Mouse (Mus musculus) small intestine, adult 2 months (tissue): ENCODE data around the gene Npvf. TPM values are rescaled to one million over a fixed set of nuclear protein-coding genes. Genes with fewer than 3 reads are reported as not detected.

Source experiments
- H3K27ac ChIP-seq: fragments of 200-500 bp; 2 replicates; pipeline ENCODE4 v1.5.1; 2012; ENCODE audit warnings: low read depth, low read length, control low read depth, inconsistent platforms; ENCODE audit not compliant: insufficient read depth
- H3K27me3 ChIP-seq: fragments of 200-500 bp; 2 replicates; pipeline ENCODE4 v1.6.1; 2012; ENCODE audit warnings: mild to moderate bottlenecking, moderate library complexity, low read length, inconsistent platforms; ENCODE audit not compliant: control insufficient read depth, insufficient read depth
- H3K36me3 ChIP-seq: fragments of 200-500 bp; 2 replicates; pipeline ENCODE4 v1.6.1; 2012; ENCODE audit warnings: mild to moderate bottlenecking, low read length, control low read depth, inconsistent platforms; ENCODE audit not compliant: control insufficient read depth, insufficient read depth
- H3K4me1 ChIP-seq: fragments of 200-500 bp; 2 replicates; pipeline ENCODE4 v1.6.1; 2012; ENCODE audit warnings: low read length, inconsistent platforms, mixed read lengths; ENCODE audit not compliant: control insufficient read depth, insufficient read depth, insufficient read length
- H3K4me3 ChIP-seq: fragments of 200-500 bp; 2 replicates; pipeline ENCODE4 v1.5.1; 2012; ENCODE audit warnings: low read depth, mild to moderate bottlenecking, control low read depth, inconsistent platforms, low read length, moderate library complexity
- CTCF ChIP-seq: fragments of 200-500 bp; IDR thresholded peaks from 2 replicates; pipeline ENCODE4 v1.5.1; 2012; ENCODE audit warnings: low read depth, mild to moderate bottlenecking, control low read depth, inconsistent platforms, low read length, moderate library complexity, mixed read lengths; ENCODE audit not compliant: insufficient replicate concordance, insufficient read length; ENCODE audit errors: extremely low read depth
- POLR2A ChIP-seq: fragments of 200-500 bp; IDR thresholded peaks from 2 replicates; pipeline ENCODE4 v1.6.1; 2012; ENCODE audit warnings: low read depth, mild to moderate bottlenecking, control low read depth, inconsistent platforms, low read length, moderate library complexity
- WGBS: fragments of 180-500 bp; shearing (Covaris S2); methylation state at CpG from one replicate; pipeline ENCODE4 v1.1.7; 2018; 5-methylcytosine and 5-hydroxymethylcytosine counted together
- polyA plus RNA-seq: library from polyadenylated mRNA; depleted of rRNA; stranded (reverse); fragments of >200 nt; gene quantifications from 2 replicates; pipeline ENCODE4 v1.2.3, GENCODE M21; 2012

Gene Npvf
- polyA plus RNA-seq, 1 experiment: not detected

- TF ChIP-seq CTCF: no peak
- no peak for TF ChIP-seq POLR2A
- no peak overlapping the region for H3K4me3 ChIP-seq
- WGBS: 72% methylated on average over 3 of the region's 3 CpGs
- H3K27me3 ChIP-seq: no peaks in the 10 kb centered on the region
- no peak overlapping the region for H3K27ac ChIP-seq
- no peaks in the 10 kb centered on the region for H3K4me1 ChIP-seq
- H3K36me3 ChIP-seq: no peaks in the 10 kb centered on the region
Measured at GRCm38 (mm10) chr6:50658466-50658865, 4.2 kb upstream of the Npvf start.

- Histone ChIP-seq H3K4me3 (no peak overlapping the region), H3K4me1 (no peaks in the 10 kb centered on the region), H3K27me3 (no peaks in the 10 kb centered on the region), H3K27ac (no peak overlapping the region), H3K36me3 (no peaks in the 10 kb centered on the region)
- no peak for TF ChIP-seq CTCF
- TF ChIP-seq POLR2A: no peak
- 81% methylated on average over 5 of the region's 5 CpGs for WGBS
Measured at GRCm38 (mm10) chr6:50658018-50658417, 3.8 kb upstream of the Npvf start.

GRCm38 (mm10) chr6:50656426-50656825, 2.2 kb upstream of the Npvf start:
- H3K4me3 ChIP-seq: no peak overlapping the region
- no peaks in the 10 kb centered on the region for H3K27me3 ChIP-seq
- 90% methylated on average over 1 of the region's 1 CpGs for WGBS
- H3K4me1 ChIP-seq: no peaks in the 10 kb centered on the region
- no peaks in the 10 kb centered on the region for H3K36me3 ChIP-seq
- TF ChIP-seq CTCF (no peak), POLR2A (no peak)
- H3K27ac ChIP-seq: no peak overlapping the region

- 92% methylated on average over 3 of the region's 3 CpGs for WGBS
- Histone ChIP-seq H3K27ac (no peak overlapping the region), H3K36me3 (no peaks in the 10 kb centered on the region), H3K27me3 (no peaks in the 10 kb centered on the region), H3K4me1 (no peaks in the 10 kb centered on the region), H3K4me3 (no peak overlapping the region)
- no peak for TF ChIP-seq POLR2A
- no peak for TF ChIP-seq CTCF
Measured at GRCm38 (mm10) chr6:50655925-50656324, 1.7 kb upstream of the Npvf start.

GRCm38 (mm10) chr6:50647656-50648055, 6.6 kb downstream of the Npvf start:
- TF ChIP-seq CTCF: no peak
- TF ChIP-seq POLR2A: no peak
- 43% methylated on average over 6 of the region's 6 CpGs for WGBS
- H3K27ac ChIP-seq: no peak overlapping the region

GRCm38 (mm10) chr6:50646659-50647058, 7.6 kb downstream of the Npvf start:
- Histone ChIP-seq H3K36me3 (no peaks in the 10 kb centered on the region), H3K27me3 (no peaks in the 10 kb centered on the region; the same call in 1 of the 2 replicates), H3K4me1 (no peaks in the 10 kb centered on the region), H3K4me3 (no peak overlapping the region), H3K27ac (no peak overlapping the region)
- no peak for TF ChIP-seq CTCF
- TF ChIP-seq POLR2A: no peak
- 54% methylated on average over 3 of the region's 3 CpGs for WGBS

More at GRCm38 (mm10) chr6:50647656-50648055, 6.6 kb downstream of the Npvf start:
- Histone ChIP-seq H3K27me3 (no peaks in the 10 kb centered on the region), H3K4me1 (no peaks in the 10 kb centered on the region), H3K36me3 (no peaks in the 10 kb centered on the region), H3K4me3 (no peak overlapping the region)

- Histone ChIP-seq H3K27ac (no peak overlapping the region), H3K36me3 (no peaks in the 10 kb centered on the region), H3K4me3 (no peak overlapping the region), H3K27me3 (no peaks in the 10 kb centered on the region; the same call in 1 of the 2 replicates), H3K4me1 (no peaks in the 10 kb centered on the region)
- WGBS: 25% methylated on average over 3 of the region's 3 CpGs
- TF ChIP-seq POLR2A (no peak), CTCF (no peak)
Measured at GRCm38 (mm10) chr6:50644701-50645100, 9.5 kb downstream of the Npvf start.
